ENCODE assay signal across 30 mouse cellular contexts in the genomic region with DNA sequence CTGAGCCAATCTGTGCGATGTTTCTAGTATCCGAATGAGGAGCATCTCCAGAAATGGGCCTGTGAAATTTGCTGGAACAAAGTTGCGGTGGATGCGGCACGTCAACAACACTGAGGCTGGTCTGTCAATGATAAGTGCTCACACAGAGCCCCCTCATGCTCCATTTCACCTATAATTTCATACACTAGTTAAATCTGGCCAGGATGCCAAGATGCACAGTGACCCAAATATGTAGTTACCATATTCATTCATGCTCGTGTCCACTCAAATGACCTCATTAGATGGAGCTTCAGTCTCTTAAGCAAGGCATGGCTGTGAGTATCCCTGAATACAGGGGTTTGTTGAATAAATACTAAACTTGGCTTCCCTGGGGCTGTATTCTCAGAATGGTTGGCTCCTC.
"Had no signal": no experiment of that assay in that cellular context is flagged by ENCODE, and none has a peak within 500 bp of the region (broad histone marks: within the 10 kb centered on the region; RNA-seq: fewer than 3 reads in every experiment).

No protein-coding gene starts in this region.

- H3K27ac ChIP-seq: limb, embryonic 10.5 days; limb, embryonic 12.5 days; limb, embryonic 13.5 days; limb, embryonic 15.5 days; liver, embryonic 13.5 days; liver, embryonic 14.5 days; liver, embryonic 15.5 days; lung, embryonic 15.5 days; macrophage; midbrain, embryonic 10.5 days; midbrain, embryonic 12.5 days; midbrain, embryonic 13.5 days; midbrain, embryonic 15.5 days had no signal

- H3K4me1 ChIP-seq: limb, embryonic 10.5 days; limb, embryonic 12.5 days; limb, embryonic 13.5 days; limb, embryonic 15.5 days; liver, embryonic 13.5 days; liver, embryonic 15.5 days; lung, embryonic 15.5 days; midbrain, embryonic 10.5 days; midbrain, embryonic 12.5 days; midbrain, embryonic 13.5 days; midbrain, embryonic 15.5 days had no signal

- H3K27me3 ChIP-seq: limb, embryonic 12.5 days; limb, embryonic 13.5 days; limb, embryonic 15.5 days; liver, embryonic 13.5 days; liver, embryonic 15.5 days; lung, embryonic 15.5 days; megakaryocyte, embryonic 14.5 days; midbrain, embryonic 12.5 days; midbrain, embryonic 13.5 days; midbrain, embryonic 15.5 days had no signal

- H3K36me3 ChIP-seq: limb, embryonic 10.5 days; limb, embryonic 12.5 days; limb, embryonic 13.5 days; midbrain, embryonic 10.5 days; midbrain, embryonic 12.5 days; midbrain, embryonic 13.5 days; midbrain, embryonic 15.5 days had no signal

- H3K4me3 ChIP-seq: limb, embryonic 10.5 days; limb, embryonic 12.5 days; limb, embryonic 13.5 days; limb, embryonic 15.5 days; liver, embryonic 13.5 days; liver, embryonic 15.5 days; lung, embryonic 15.5 days; megakaryocyte, embryonic 14.5 days; midbrain, embryonic 10.5 days; midbrain, embryonic 12.5 days; midbrain, embryonic 13.5 days; midbrain, embryonic 15.5 days; myocyte had no signal

- H3K9ac ChIP-seq: limb, embryonic 12.5 days; limb, embryonic 13.5 days; limb, embryonic 15.5 days; liver, embryonic 13.5 days; liver, embryonic 14.5 days; liver, embryonic 15.5 days; liver, postnatal 0 days; lung, embryonic 14.5 days; lung, embryonic 15.5 days; midbrain, embryonic 12.5 days; midbrain, embryonic 13.5 days; midbrain, embryonic 15.5 days had no signal

- H3K4me2 ChIP-seq: limb, embryonic 12.5 days; limb, embryonic 13.5 days; limb, embryonic 15.5 days; liver, embryonic 11.5 days; liver, embryonic 13.5 days; liver, embryonic 15.5 days; lung, embryonic 14.5 days; lung, embryonic 15.5 days; midbrain, embryonic 11.5 days; midbrain, embryonic 12.5 days; midbrain, embryonic 13.5 days; midbrain, embryonic 15.5 days had no signal

- ATAC-seq: liver, postnatal 0 days; lung, postnatal 0 days; midbrain, embryonic 13.5 days; midbrain, embryonic 15.5 days; midbrain, embryonic 16.5 days had no signal

- H3K9me3 ChIP-seq: limb, embryonic 10.5 days; limb, embryonic 12.5 days; limb, embryonic 13.5 days; limb, embryonic 15.5 days; liver, embryonic 13.5 days; liver, embryonic 15.5 days; lung, embryonic 15.5 days; megakaryocyte, embryonic 14.5 days; midbrain, embryonic 10.5 days; midbrain, embryonic 12.5 days; midbrain, embryonic 13.5 days; midbrain, embryonic 15.5 days had no signal

- DNase-seq: left cerebral cortex, postnatal 4 days; liver; liver, embryonic 13.5 days; liver, postnatal 0 days; lung, adult 18-20 months; lung, adult 2 months; lung, embryonic 14.5 days; lung, postnatal 10 days; lung, postnatal 14 days; lung, postnatal 36 days; lung, postnatal 4 days; midbrain, embryonic 14.5 days had no signal
